Mouse (Mus musculus): Measurements from ENCODE around the gene Gm773. TPM values are rescaled to one million over a fixed set of nuclear protein-coding genes. Genes with fewer than 3 reads are reported as not detected.

Gene Gm773
- polyA plus RNA-seq (2012; rRNA removed) = not detected in 2 replicates

DNA sequence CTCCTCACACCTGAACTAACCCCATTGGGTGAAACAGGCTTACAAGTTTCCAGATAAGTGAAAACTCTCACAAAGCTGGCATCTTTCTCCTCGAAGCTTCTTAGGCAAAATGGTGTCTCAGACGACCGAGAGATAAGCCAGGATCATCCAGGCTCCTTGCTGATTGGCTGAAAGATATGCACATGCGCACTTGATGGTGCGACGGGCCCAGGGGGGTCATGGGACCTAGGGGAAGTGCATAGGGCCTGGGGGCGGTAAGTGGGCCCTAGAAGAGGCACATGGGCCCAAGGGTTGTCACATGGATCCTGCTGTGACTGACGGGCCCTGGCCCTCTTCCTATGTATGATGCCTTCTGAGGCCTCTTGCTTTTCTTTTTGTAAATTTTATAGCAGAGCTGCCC is at the start of gene Gm773:
TSS of gene Gm773 (minus strand) at position 111 of the 400 bp plus-strand sequence.

Other genes with a start within 250 kb of the Gm773 start
- gene 3830403N18Rik, start 76.3 kb downstream of the Gm773 start, polyA plus RNA-seq (2012; rRNA removed) = 0.27 and 0.48 TPM in 2 replicates
- gene Zfp449, start 133.5 kb upstream of the Gm773 start, polyA plus RNA-seq (2012; rRNA removed) = 3.4 and 4.1 TPM in 2 replicates
- 12.8 and 13.4 TPM in 2 replicates for gene Smim10l2a, start 161.7 kb upstream of the Gm773 start, polyA plus RNA-seq (2012; rRNA removed)
- not detected in 2 replicates for gene Gm2174, start 235.1 kb upstream of the Gm773 start, polyA plus RNA-seq (2012; rRNA removed)
- gene Ints6l, start 242.0 kb upstream of the Gm773 start, polyA plus RNA-seq (2012; rRNA removed) = 74.9 and 79.0 TPM in 2 replicates

Measured in central nervous system, embryonic 14 days (tissue).